Mouse (Mus musculus) left cerebral cortex, adult 8-10 months (tissue): ENCODE data around the gene Grem1. TPM values are rescaled to one million over a fixed set of nuclear protein-coding genes. Genes with fewer than 3 reads are reported as not detected.
A peak's percentile ranks its signal among the peaks of the same experiment; 100 is the strongest.

Experiments
- DNase-seq, 2 experiments: peaks; one replicate each; pipeline ENCODE4 v3.0.0; 2022; ENCODE audit warnings: low spot score in 2 of 2
- total RNA-seq, 4 experiments: library from RNA; stranded (reverse); gene quantifications; 2 replicates each; pipeline ENCODE4 v1.2.4; 2022

Gene Grem1
- total RNA-seq, result 1 to 10 TPM; 1.2 to 1.6 (median 1.4) TPM

DNA sequence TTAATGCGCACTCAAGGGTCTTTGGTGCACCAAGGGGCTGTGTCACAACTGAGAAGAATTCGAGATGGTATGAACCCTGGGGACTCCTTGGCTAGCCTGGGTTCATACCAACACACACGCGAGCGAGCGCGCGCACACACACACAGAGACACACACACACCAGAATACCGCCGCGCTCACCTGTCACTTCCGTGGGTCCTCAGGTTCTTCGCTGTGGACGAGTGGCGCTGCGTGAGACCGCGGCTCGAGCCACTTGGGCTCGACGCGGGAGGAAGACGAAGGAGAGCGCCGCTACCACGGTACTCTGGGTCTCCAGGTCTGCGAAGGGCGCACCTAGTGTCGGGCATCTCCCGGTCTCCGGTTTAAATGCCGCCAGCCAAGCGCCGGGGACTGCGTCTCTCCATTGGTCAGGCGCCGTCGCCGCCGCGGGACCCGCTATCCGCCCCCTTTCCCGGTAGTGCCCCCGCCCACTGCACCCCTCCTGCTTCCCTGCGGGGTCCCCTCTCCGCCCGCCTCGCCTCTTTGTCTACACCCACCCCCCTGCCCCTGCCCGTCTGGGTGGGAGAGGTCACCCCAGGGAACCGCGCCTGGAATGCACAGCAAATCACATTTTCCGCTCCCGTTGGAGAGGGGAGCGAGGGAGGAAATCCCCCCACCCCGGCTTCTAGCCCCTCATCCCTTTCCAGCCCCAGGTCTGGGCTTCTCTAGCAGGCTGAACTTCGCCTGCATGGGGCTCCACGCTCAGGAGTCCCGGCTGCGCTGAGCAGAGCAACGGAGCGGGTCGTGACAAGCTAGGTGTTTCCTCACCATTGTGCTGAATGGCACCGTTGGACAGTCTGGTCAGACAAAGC, at the start of gene Grem1:
Grem1 (minus strand) TSS at position 336 of the 851 bp plus-strand sequence.
- no peak for DNase-seq

DNA sequence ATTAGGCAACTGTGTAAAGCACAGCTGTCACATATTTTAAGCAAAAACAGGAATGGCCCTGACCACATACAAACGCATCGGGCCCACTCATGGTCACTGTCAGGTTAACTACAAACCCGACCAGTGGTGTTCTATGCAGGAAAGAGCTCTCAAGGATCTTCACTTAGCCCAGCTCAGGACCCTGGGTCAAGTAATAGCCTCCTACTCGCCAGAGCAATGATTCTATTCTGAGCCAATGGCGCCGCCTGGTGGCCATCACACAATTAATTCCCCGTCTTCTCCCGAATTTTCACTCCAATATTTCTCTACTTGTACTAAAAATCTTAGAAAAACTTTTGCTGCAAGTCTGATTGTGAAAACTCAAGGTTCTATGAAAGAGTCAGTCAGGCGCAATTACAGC, 49.2 kb upstream of the Grem1 start:
- DNase-seq, result peak in 1 of 2 experiments; percentile 51

DNA sequence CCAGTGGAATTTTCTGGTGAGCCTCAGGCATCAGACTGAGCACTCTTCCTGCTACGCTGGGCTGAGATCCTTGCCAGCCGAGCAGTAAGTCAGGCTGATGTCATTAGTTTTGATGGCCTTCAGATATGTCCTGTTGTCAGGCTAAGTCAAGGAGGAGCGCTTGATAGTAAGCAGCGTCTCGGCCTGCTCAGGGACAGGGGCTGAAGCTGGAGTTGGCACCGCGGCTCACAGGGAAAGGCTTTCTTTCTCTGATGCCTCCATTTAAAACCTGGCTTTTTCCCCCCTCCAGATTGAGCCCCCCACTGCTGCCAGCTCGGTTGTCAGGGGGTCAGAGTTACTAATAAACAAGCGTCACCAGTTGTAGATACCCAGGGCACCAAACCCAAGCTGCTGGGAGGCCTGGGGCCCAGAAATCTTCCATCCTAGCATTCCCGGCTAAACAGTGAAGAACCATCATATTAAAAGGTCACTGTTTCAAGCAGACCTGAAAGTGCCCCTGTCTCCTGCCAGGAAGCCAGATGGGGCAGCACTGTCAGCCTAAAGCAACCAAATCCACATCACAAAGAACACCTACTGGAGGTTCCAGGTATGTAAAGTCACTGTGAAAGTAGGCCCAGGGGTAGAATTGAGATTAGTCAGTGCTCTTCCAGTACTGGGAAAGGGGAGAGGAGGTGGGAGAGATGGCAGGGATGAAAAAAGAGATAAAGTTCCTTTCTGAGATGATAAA, 48.6 kb upstream of the Grem1 start:
- no peak for DNase-seq

DNA sequence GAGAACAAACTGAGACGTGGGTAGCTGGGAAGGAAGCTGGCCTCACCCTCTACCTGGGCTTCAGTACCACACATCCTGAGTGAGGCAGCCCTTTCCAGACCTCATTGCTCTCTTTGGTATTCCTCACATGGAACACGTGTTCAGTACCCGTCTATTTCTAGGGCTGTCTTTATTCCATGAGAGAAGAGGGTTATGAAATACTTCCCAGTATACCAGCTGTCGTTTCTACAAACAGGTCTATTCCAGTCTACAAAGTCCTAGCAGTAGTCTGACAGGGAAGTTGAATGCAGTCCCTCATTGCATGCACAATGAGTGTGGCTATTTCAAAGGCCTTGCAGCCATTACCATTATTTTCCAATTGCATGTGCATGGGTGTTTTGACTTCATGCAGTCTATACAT, 47.3 kb upstream of the Grem1 start:
- no peak for DNase-seq

DNA sequence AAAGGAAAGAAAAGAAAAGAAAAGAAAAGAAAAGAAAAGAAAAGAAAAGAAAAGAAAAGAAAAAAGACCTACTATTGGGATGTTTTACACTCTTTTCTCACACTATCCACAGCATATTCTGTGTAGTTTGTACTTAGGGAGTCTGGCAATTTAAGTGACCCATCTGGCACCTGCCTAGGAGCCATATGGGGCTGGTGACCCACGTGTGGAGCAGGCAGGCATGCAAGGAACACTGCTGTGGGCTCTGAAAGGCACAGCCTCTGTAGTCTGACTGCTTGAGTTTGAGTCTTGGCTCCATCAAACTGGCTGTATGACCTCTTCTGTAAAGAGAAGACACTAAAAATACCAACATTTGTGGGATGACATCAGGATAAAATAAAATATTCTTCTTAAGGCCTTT, 45.3 kb upstream of the Grem1 start:
- DNase-seq, result no peak

DNA sequence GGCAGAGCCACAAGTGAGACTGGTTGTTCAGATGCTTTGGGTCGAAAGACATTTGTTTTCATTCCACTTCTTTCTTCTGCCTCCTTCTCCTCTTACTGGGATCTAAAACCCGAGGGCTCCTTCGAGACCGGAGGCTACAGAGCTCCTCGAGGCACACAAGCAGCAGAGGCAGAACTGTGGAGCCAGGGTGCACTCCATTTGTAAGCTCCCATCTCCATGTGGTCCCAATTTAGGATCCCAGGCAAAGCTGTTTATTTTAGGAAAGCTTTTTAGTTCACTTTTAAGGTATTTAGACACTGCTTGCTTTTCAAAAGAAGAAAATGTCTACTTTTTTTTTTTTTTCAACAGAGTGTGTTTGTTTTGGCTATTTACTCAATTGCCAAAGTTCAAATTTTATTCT, 42.4 kb upstream of the Grem1 start:
- no peak for DNase-seq

DNA sequence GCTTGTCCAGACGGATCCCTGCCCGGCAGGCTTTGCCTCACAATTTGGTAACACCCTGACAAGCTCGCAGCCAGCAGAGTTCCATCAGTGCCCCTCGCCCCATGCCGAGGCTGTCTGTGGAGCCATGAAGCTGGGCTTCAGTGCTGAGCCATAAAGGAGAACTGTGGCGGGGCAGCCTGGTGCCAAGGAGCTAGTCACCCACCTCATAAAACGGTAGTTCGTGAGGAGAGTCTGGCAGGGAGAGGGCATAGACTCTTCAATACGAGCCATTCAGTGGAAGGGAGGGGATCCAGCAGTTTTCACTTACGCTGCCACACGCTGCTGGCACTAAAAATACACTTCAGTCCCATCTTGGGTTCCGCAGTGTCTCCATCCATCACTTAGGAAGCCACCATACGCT, 40.2 kb upstream of the Grem1 start:
- no peak for DNase-seq

DNA sequence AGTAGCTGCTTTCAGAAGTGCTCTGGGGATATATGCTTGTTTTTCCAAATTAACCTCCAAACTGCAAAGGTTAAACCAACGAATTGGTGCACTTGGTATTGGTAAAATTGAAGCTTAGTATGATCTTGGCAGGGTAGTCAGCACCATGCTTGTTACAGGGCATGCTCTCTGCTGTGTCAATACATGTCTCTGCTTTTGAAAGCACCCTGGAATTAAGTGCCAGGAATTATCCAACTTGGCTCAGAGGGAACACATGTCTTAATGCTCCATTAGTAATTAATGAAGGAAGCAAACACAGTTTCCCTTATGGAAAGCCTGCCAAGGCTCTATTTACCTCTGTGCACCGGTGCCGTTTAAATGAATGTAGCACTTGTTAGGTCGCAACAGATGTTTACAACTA, 36.7 kb upstream of the Grem1 start:
- no peak for DNase-seq

DNA sequence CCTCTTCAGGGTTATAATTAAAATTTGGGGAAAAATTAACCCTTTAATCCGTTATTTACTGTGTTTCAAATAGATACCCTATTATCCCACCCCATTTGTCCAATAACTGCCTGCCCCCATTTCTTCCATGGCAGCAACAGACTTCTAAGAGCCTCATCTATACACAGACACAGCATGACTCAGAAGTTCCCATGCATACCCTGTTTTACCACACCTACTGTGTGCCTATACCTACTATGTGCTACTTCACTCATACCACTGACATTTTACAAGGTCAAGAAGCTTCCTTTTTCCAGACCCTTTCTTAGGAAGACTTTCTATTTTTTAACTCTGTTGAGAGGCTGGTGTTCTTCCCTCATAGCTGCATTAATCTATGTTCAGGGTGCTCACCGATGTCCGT, 35.1 kb upstream of the Grem1 start:
- DNase-seq, result no peak

DNA sequence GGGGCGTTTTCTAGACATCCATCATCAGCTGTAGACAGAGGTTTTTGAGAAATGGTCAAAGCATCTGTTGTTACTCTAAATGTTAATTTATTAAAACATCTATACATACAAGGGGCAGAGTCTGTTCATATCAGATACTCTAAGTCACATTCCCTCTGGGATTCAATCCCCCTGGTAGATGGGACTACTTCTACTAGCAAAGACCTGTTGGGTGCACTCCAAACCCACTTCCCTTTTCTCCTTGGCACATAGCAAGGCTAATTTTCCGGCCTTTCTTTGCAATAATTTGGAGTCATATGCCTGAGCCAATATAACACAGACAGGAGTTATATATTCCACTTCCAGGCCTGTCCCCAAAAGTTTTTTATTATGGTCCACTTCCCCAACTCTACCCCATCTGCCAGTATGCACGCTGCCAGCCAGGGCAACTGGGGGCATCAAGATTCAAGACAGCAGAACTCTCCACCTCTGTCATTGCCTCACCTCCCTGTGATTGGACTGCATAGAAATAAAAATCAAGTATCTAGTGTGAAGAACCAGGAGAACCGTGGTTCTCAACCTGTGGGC, 30.5 kb upstream of the Grem1 start:
- DNase-seq, result no peak

DNA sequence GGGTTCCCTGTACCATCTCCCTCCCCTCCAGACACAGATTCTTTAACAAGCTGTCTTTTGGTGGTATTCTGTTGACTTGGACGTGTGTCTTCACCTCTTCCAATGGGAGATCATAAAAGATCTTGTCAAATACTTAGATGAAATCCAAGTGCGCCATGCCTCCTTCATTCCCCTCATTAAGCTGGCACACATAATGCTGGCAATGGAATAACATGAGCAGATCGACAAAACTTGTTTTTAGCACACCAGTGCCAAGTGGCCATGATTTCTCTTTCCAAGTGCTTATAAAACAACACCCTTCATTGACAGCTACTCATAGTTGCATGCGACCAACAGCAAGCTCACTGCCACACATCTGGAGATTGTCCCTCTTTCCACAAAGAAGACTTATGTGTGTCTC, 29.4 kb upstream of the Grem1 start:
- DNase-seq, result no peak

DNA sequence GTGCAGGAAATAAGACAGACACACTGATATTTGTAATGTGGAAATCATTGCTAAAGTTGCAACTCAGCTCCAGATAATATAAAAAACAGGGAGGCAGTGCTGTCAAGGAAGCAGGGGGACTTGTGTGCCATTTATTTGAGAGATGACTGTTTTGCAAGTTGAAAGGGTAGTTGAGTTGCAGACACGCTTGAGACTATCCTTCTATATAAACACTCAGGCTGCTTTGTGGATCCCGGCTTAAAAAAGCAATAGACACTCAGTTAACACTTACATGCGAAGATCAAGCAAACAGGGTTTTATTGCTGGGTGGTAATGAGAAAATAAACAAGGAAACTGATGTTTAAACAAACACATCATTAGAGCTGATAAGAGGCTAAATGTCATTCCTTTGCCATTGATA, 26.4 kb upstream of the Grem1 start:
- DNase-seq, result no peak

DNA sequence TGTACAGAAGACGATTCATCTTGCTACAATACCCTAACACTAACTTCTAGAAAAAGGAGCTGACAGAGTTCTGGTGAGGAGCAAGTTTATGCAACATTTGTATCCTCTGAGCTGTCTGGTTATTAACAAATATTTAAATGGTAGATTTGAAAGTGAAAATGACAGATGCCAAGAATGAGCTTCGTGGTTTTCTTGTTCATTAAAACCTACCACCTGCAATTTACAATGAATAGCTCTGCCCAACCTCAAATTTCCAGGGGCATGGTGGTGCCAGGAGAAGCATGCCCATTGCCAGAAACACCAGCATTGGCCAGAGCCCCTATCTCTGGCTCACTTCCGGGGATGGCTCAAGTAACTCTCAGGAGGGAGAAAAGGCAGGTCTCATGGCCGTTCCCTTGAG, 23.1 kb upstream of the Grem1 start:
- no peak for DNase-seq

DNA sequence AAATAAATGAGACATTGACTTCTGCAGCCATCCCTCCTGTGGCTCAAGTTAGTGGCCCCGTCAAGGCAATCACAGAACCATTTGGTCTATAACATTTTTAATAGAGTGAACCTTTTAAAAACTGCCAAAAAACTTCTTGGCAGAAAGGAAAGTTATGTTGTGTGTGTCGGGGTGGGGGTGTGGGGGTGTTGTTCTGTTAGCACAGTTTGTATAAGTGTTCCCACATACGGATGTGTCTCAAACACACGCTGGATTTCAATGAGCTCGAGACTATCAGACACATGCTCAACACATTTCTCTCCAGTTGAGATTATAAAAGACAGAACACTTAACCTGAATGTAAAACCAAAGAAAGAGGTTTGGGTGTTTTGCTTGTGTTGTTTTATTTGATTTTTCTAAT, 22.7 kb upstream of the Grem1 start:
- no peak for DNase-seq

DNA sequence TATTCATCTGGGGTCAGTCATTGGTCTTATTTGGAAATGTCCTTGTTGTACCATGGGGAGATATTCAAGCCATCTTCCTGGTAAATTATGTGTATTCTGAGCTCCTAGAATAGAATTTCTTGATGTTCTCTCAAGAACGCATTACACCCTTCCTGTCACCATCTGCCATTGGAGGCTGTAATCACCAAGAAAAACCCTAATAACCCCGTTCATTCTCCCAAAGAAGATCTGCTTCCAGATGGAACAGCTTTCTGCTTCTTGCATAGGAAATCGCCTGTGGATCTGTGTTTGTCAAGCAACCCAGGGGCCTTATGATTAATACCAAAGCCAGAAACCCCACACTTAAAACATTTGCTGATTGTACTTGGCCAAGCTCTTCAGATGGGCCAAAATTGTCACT, 20.9 kb upstream of the Grem1 start:
- no peak for DNase-seq

DNA sequence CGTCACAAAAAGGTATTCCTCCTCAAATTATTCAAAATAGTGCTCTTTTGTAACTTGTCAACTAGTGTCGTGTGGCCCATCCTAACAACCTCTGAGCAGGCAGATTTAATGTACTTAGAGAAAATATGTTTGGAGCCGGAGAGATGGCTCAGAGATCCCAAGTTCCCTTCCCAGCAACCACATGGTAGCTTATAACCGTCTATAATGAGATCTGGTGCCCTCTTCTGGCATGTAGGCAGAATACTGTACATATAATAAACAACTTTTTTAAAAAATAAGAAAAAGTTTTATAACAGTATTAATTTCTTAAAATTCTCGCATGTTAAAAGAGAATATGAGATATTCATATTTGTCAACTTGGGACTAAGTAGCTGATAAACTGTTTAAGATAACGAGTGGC, 19.6 kb upstream of the Grem1 start:
- DNase-seq, result no peak

DNA sequence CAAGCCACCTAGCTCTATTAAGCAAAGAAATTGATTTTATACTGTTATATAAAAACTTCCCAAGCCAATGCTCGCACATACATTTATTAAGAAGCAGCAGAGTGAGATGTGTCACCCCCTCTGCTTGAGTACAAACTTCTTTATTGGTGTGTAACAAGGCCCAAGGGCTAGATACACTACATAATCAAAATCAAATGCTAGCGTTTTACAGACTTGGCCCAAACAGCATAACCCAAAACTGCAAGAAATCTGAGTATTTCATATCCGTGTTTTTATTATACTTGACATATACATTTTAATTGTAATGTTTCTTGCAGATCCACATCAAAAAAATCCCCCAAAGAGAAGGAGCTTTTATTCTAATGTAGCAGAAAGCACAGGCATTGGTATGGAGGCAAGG, 17.9 kb upstream of the Grem1 start:
- DNase-seq, result no peak

DNA sequence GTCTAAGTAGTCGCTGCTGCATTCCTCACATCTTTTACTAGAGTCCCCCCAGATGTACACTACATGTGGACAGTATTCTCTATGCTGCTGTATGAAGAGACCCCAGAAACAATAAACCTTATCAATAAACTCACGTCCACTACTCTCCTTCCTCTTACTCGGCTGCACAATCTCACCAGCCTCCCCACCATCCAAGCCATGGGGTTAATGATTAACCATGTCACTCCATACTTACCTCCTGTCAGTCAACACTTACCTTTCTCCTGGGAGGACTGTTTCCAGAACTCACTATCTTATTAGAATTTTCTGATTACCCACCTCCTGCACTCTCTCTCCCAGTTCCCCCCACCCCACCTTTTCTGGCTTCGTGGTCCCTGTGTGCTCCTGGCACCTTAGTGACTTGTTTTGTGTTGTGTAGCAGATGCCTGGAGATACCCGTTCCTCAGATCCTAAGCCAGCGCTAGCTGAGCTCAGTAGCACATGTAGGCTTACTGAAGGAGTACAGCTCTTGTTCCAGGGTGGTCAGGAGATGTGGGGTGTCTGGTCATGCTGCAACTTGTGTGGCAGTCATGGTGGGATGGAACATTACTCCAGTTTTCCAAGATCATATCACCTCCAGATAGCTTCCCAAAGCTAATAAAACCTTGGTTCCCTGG, 15.8 kb upstream of the Grem1 start:
- no peak for DNase-seq

DNA sequence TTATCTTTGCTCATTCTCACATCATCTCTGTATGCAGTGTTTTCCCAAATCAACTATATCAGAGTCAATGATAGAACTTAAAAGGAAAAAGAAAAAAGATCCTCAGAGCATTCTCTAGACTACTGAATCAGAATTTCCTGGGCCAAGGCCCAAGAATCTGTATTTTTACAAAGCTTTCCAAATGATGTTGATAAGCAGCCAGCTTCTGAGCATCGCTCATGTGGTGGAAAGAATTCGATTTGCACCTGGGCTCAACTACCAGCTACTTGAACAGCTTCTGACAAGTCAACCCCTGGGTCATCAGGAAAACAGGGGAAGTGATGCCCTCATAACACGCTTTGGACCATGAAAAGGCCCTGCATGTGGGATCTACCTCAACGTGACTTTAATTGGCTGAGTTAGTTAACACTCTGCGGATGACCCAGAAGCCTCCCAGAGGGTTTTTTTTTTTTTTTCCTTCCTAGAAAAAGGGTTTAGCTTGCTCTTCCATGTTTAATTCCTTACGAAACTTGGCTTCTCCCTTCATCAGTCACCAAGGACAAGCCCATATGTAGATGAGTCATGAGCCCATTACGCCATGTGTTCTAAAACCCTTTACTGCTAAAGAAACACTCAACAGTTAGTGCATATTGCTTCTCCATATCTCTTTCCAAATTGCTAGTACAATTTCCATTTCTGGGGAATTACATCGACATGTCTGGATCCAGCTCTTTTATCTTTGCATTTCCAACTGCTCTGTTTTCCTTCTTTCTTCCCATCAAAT, 10.3 kb upstream of the Grem1 start:
- no peak for DNase-seq

DNA sequence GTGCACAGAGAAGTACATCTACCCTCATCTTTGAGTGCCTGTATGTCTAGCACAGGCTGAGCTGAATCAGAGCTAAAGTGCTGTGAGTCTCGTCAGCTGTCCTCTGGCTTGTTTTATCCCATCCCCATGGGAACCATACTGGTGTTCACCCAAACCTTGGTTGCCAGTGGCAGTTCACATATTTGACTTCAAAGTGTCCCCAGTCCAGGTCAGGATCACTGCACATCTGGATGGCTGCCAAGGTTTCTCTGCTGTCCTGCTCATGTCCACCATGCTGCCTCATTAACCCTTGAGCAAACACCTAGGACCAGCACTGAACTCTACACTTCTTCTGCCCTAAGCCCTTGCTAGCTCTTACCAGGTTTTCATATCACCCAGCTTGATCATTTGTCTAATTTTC, 7.4 kb upstream of the Grem1 start:
- DNase-seq, result no peak

DNA sequence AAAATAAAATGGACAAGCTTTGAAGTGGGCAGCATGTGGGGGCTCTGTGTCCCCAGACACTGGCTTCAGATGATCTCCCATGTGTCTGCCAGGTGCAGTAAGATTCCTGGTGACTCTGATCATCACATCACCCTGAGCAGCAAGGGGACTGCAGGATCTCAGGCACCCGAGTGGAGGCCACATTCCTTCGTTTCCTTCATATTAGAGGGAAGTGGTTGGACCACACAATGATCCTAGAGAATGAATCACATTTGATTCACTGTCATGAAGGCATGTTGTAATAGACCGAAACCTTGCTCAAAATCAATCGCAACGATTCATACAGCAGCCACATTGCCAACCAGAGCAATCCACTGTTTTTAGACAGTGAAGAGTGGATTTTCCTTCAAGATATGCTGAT, 6.5 kb upstream of the Grem1 start:
- no peak for DNase-seq
